Mouse (Mus musculus): ENCODE measurements around the gene Trpm6. TPM values are rescaled to one million over a fixed set of nuclear protein-coding genes. Genes with fewer than 3 reads are reported as not detected.

The Trpm6 gene
- total RNA-seq, 2 experiments from 2014 or later: 0.09 to 0.19 TPM

DNA sequence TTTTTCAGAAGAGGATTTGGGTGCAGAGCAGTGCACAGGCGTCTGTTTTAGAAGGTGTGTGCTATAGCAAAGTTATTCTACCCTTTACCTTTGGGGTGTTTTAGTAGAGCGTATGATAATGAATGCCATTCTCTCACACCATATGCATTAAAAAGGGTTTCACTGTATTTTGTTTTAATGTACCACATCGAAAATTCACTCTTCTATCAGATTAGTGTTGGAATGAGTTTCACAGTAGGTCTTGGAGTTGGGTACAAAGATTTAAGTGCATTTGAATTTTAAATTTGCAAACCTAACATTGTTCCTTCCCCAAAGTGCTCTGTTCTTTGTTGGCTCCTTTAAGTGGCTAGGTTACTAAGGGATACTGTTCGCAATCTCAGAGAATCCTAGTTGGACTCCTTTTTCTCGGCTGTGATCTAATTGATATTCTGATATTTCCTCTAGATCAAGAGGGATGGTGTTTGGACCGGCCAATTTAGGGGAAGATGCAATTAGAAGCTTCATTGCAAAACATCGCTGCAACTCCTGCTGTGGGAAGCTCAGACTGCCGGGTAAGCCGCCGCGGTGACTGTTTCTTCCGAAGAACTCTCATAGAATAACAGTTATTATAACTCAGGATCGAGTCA lies 138.8 kb downstream of the Trpm6 start:
- DNase-seq (ENCODE audit: low spot score): no peak

- DNase-seq (ENCODE audit: low spot score): no peak
Measured at GRCm38 (mm10) chr19:18889117-18889627, 139.4 kb downstream of the Trpm6 start.

GRCm38 (mm10) chr19:18889632-18890031 lies 139.8 kb downstream of the Trpm6 start:
- DNase-seq (ENCODE audit: low spot score): no peak

DNA sequence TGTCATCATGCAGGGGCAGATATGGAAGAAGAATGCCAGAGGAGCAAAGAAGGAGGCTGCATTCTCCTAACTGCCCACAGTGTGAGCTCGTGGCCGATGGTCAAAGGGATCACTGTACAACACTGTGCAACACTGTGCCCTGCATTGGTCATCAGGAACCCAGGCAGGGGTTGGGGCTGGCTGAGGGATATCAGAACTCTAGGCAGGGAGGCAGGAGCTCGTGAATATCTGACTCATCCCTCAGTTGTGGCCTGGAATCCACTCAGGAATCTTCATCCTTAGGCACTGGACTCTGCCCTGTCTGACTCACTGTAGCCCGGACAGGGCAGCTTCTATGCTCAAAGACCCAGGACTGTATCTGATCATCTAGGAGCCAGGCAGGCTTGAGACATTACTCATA lies 140.4 kb downstream of the Trpm6 start:
- DNase-seq (ENCODE audit: low spot score): no peak

GRCm38 (mm10) chr19:18898238-18898637 lies 148.5 kb downstream of the Trpm6 start:
- DNase-seq (ENCODE audit: low spot score): no peak

- DNase-seq (ENCODE audit: low spot score): no peak
Measured at GRCm38 (mm10) chr19:18902041-18902693, 152.4 kb downstream of the Trpm6 start.

- DNase-seq (ENCODE audit: low spot score): no peak
Measured at GRCm38 (mm10) chr19:18902694-18903067, 152.9 kb downstream of the Trpm6 start.

DNA sequence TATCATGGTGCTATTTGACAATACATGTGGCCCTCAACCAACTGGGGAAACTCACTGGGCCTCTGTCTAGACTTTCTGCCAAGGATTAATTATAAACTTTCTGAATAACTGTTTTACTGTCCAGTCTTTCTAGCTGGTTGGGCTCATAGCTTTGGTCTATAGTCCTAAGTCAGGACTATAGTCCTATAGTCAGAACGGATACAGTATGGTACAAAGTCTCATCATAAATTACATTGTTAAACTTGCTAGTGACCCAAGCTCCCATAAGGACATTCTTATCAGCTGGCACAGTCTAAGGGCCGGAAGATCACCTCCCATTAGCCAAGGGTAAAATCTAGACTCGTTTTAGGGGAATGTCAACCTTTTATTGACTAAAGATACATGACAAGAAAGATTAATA lies 155.7 kb downstream of the Trpm6 start:
- no peak for DNase-seq (ENCODE audit: low spot score)

DNA sequence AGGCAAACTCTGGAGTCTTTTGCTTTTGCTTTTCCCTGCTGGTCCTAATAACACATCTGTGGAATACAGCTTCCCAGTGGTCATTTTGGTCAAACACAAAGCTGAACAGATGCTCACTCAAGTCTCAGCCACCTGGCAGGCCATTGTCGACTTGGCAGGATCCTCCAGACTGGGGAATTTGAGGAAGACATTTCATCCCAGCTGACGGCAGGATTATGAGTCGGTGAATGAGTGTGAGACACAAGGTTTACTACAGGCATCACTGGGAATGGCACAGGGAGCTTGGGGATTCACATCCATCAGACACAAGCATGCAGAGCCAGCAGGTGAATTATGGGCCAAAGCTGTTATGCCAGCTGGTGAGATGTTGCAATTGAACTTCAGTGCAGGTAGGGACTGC lies 159.9 kb downstream of the Trpm6 start:
- DNase-seq (ENCODE audit: low spot score): no peak

DNA sequence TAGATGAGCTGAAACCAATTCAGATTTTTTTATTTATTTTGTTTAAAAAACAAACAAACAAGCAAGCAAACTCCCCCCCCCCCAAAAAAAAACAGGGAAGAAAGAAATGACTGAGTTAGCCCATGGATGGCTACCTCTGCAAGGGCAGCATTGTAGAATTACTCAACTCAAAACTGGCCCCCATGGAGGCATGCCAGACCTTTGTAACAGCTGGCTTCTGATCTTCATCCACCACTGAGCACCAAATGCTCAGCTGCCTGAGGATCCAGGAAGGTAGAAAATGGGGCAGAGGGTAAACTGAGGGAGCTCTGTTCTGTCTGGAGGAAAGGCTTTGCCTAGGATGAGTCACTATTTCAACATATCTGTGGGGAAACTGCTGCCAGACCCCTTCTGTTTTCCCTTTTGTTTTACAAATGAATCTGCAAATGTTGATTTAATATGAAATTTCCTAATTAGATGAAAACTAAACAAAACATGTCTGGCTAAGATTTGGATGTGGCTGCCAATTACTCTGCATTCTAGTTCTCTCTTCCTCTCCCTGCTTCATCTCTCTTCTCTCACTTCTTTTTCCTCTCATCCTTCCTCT lies 162.1 kb downstream of the Trpm6 start:
- no peak for DNase-seq (ENCODE audit: low spot score)

GRCm38 (mm10) chr19:18941391-18941790 lies 191.6 kb downstream of the Trpm6 start:
- DNase-seq (ENCODE audit: low spot score): no peak

Other genes starting within 250 kb of the Trpm6 start
- 10 to 100 TPM; 24.2 to 24.3 TPM for gene Ostf1, start 118.2 kb upstream of the Trpm6 start, total RNA-seq (2021)
- gene Nmrk1, start 118.0 kb upstream of the Trpm6 start, total RNA-seq (2021): 1 to 10 TPM; 2.6 to 3.5 TPM
- gene Carnmt1, start 79.2 kb upstream of the Trpm6 start, total RNA-seq (2021): 100 to 1,000 TPM; 129 to 137 TPM
- 1 to 10 TPM; 3.3 to 3.8 TPM for gene D030056L22Rik, start 36.8 kb upstream of the Trpm6 start, total RNA-seq (2021)

Measured in gastrocnemius, adult 18-20 months (tissue).